Mouse (Mus musculus): ENCODE results near the gene Mafb.

Mafb gene

DNA sequence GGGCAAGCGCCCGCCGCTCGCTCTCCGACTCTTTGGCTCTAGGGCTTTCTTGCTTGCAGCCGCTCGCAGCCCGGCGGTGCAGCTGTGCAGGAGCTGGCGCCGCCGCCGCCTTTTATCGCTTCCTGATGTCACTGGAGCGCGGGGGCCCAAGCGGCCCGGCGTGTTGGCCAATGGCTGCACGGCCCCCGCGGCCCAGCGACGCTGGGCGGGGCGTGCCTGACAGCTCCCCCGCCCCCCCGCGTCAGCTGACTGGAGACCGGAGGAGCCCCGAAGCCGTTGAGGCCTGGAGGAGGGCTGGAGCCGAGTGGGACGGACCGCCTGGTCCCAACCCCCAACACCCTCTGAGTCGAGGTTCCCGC lies at the start of gene Mafb:
TSS of gene Mafb (minus strand) at position 86 of the 359 bp plus-strand sequence.
- DNase-seq = peak; percentile 91 to 98

DNA sequence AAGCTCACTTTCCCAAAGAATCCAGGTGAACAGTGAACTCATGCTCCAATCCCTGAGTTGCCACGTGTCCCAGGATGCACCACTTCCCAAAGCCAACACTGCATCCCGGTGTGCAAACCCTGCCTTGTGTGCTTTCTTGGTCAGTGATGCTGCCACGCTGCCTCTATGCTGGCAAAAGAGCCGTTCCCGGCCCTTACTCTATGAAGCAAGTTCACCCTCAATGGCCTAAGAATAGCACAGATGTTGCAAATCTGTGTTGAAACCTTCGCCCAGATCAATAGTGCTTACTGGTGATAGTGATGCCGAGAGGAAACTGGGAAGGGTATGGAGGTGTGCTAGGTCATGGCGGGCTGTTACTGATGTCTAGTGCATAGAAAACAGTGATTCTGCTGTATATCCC lies 48.3 kb upstream of the Mafb start:
- no peak for DNase-seq

DNA sequence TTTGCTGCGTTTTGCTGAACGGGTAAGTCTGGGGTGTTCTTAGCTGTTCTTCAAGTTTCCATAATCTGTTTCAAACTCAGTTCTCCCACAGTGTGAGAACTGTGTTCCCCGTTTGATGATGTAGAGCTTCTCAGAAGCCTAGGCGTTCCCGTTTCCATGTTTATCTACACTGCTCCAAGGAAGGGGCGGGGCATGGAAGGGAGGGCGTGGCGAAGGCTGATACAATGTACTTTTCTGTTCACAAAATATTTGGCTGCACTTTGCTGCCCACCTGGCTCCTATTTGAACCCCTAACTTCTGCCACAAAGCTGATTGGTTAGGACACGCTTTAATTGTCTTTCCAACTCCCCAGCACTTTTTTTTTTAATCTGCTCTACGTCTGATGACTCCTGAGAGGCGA lies 47.9 kb upstream of the Mafb start:
- DNase-seq = no peak

DNA sequence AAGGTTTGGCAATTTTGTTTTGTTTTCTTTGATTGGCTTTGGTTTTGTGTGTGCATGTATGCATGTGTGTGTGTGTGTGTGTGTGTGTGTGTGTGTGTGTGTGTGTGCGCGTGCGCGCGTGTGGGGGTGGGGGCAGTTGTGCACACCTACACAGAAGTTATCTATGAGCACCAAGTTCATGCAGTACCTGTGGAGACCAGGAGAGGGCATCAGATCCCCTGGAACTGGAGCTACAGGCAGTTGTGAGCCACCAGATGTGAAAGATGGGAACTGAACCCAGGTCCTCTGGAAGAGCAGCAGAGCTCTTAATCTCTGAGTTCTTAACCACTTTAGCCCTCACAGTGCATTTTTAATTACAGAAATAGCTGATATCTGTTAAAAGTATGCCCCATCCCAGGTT lies 47.1 kb upstream of the Mafb start:
- DNase-seq = peak in 1 of 2 experiments; percentile 8

DNA sequence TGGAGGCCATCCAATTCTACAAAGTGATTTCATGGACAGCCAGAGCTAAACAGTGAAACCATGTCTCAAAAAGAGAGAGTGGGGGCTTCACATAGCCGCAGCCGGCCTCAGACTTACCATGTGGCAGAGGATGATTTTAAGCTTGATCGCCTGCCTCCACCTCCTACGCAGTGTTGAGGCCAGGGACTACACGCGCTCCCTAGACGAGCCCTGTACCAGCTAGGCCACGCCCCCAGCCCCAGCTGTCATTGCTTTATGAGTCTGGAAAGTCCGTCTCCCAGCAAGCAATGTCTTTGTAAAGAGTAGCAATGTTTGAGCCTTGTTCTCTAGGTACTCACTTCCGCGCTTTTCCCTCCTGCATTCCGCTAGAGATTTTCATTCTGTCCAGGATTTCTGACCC lies 46.2 kb upstream of the Mafb start:
- DNase-seq = no peak

DNA sequence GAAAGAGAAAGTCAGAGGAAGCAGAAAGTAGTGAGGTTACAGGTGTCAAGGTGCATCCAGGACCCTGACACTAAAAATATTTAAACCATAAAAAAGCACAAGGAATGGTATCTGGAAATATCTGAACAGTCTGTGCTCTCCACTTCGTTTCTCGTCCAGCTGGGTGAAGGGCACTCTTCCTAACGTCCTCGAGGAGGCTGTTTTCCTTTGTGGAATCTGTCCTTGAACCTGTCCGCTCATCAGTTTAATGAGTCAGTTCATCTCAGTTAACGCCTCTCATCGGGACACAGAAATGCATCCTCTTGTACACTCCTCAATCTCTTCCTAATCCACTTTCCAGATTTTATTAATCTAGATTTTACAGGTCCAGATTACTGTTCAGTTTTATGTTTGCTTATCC lies 44.6 kb upstream of the Mafb start:
- DNase-seq = no peak

DNA sequence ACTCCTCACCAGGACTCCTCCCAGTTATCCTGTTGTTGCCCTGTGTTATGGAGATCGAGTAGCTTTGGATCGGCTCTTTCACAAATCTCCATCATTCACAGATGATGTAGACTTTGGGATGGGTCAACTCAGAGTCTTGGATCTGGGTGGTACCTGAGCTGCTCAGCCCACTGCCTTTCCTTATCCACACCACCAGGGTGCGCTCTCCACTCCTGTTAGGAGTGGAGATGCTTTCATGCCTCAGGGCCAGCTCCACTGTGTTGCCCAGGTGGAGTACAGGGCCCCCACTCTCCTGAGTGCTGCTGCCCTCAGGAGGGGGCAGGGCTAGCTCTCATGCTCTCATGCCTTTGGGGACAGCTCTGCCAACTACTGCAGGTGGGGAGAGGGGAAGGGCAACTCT lies 40.9 kb upstream of the Mafb start:
- no peak for DNase-seq

DNA sequence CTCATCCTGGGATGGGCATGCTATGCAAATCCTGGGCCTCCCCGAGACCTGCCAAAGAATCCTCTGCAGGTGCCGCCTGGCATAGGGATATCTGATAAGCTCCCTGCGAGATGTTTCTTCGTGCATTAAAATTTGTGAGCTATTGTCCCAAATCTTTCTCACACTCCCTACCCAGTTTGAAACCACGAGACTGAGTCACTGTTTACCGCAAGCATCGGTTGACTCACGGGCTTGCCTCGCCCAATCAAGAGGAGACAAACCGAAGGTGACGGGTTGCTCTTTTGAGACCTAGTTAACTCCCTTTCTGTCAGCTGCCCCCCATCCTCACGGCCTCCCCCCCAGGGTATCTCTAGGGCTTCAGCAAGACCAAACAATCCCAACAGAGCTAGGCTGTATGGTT lies 30.9 kb upstream of the Mafb start:
- DNase-seq = no peak

DNA sequence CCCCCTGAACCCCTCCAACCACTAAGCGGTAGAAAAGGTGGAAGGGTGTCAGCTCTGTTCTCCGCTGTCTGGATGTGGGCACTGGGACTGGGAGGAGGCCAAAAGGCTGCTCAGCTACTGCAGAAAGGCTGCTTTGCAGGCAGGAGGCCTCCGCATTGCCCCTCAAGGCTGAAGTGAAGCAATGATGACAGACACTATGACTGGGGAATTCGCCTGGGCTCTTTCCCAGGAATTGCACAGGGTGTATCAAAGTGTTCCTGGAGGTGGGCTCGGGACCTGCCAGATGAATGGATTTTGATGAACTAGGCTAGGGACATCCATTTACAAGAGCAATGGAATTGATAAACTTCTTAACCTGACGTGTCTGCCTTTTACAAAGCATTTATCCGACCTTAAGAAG lies 27.9 kb upstream of the Mafb start:
- no peak for DNase-seq

DNA sequence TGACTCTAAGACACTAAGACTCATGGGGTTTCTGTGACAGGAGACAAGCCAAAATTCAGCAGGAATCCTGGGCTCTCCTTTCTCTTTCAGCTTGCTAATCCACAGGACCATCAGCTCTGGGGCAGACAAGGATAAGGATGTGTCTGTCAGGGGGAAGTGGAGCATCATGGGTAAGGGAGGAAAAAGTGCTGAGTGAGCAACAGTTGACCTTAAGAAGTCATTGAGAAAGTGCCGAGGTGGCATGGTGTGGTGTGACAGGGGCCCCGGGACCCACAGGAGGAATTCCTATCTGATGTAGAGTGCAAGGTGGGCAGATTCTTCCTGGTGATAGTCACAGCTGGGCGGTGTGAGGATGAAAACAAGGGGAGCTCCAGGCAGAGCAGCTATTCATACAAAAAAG lies 25.8 kb upstream of the Mafb start:
- DNase-seq = no peak

DNA sequence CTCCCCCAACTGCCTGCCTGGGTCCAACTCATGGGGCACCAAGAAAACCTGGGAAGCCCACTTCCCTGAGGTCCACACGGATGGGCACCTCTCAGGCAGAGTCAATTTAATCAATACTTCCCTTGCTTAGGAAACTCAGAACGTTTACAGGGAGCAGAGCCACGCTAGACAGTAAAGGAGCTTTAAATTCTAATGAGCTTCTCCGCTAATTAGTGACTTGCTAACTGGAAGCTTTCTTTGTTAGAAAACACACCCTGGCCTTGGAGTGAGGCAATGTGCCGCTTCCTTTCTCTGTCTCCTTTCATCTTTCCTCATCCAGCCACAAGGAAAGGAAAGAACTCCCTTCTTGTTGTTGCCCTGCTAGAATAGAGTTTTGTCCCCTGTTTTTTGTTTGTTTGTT lies 21.7 kb upstream of the Mafb start:
- no peak for DNase-seq

DNA sequence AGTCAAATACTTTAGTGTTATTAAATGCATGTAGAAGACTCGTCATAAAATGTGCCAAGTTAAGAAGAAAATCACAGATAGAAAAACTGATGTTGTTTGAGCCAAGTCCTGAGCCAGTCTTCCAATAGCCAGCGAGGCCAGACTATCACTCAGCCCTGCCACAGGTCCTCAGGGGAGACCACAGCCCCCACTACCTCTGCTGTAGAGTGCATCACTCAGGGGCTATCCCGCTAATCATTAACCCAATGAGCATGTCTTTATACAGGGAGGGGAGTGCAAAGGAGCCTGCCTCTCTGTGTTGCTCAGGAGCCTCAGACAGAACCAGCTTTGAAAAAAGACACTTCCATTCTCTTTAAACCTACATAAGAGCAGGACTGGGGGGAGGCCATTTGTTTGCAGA lies 16.6 kb upstream of the Mafb start:
- DNase-seq = no peak

DNA sequence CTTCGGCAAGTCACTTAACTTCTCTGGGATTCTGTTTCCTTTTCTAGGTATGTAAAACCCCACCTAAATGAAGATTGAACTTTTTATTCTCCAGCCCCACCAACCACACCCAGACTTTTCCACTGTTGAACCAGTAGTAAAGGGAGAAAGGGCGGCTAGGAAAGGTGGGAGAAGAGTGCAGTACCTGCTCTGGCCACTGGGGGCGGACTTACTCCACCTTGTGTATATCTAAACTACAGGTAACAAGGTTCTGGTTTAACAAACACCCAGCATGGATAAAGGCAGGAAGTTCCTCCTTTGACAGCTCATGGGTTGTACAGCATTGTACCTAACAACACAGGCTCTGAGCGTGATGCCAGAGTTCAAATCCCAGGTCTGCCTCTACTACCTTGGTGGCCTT lies 11.4 kb upstream of the Mafb start:
- DNase-seq = peak in 1 of 2 experiments; percentile 40

DNA sequence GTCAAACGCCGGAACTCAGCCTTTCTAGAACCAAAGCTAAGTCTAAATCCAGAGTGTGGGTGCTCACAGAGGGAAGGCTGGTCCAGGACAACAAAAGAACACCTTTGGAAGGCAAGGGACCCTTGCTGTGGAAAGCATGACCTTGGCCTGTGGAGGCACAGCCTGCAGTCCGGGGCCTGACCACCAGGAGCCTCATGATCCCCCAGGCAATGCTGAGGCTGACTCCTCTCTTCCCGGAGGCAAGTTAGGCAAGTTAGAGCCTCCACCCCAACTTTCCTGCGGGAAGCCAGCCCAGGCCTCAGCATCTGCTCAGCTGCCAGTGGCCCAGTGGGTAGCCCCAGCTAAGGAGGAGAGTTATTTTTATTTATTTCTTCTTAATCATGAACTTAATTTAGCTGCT lies 9.4 kb upstream of the Mafb start:
- no peak for DNase-seq

DNA sequence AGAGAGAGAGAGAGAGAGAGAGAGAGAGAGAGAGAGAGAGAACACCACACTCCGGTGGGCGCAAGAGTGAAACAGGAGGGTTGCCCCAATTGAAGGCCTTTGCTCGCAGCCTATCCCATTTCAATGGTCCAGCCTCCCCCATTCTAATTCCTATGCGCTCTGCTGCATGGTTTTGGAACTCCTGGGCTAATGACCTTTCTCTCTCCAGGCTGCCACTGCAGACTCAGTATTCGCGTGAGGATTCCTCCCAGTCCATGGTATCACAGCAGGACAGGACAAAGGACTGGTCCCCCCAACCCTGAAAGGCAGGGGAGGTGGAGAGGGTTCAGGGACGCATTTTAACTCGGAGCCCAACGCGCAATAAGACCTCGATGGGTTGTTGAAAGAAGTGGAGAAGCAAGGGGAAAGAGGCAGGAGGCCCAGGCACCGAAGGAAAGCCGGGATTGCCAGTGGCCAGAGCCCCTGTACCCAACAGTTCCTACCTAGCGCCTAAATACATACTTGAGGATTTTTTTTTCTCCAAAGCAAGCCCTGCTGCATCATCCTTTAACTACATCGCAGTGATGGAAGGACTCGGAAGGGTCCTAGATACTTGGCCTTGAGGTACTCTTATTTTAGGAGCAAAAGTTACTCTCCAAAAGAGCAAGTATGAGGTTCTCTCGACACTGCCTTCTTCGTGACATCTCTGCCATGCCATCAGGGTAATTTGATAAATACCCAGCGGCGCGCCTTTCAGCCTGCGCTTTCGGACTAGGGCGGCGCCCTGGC lies 3.0 kb upstream of the Mafb start:
- no peak for DNase-seq

DNA sequence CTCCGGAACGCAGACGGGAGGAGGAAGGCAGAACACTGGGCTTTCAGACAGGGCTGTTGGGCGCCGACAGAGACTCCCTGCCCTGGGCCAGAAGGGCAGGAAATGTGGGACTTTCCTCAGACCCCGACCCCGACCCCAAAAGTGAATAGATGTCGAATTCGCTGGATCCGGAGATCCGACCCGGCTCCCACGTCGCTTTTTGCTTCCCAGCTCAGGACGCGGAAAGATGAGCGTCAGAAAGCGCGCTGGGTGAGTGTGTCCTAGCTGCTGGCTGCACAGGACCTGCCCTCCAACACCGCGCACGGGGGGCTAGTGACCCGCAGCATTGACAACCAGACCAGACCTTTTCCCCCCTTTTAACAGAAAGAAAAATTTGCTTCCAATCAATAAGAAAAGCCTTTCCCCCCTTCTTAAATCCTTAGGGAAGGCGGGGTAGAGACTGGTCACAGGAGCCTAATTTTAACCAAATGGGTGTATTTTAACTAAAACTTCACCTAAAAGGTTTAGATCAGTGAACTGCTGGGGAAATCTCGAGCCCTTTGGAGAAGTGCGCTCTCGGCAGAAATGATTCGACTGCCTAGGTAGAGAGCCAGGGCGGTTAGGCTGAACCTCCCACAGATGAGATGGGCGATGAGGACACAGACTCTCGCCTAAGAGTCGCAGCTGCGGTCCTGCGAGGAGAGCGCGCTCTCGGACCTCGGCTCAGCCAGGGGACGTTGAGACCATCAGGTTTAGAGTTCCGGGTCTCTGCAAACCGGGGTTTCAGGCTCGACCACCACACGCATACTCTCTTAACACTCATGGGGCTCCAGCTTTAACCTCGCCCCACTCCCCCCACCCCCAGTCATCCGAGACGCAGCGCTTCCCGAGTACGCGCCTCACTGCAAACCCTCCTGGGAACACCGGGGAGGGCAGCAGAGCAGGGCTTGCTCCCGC lies 1.8 kb upstream of the Mafb start:
- DNase-seq = no peak

DNA sequence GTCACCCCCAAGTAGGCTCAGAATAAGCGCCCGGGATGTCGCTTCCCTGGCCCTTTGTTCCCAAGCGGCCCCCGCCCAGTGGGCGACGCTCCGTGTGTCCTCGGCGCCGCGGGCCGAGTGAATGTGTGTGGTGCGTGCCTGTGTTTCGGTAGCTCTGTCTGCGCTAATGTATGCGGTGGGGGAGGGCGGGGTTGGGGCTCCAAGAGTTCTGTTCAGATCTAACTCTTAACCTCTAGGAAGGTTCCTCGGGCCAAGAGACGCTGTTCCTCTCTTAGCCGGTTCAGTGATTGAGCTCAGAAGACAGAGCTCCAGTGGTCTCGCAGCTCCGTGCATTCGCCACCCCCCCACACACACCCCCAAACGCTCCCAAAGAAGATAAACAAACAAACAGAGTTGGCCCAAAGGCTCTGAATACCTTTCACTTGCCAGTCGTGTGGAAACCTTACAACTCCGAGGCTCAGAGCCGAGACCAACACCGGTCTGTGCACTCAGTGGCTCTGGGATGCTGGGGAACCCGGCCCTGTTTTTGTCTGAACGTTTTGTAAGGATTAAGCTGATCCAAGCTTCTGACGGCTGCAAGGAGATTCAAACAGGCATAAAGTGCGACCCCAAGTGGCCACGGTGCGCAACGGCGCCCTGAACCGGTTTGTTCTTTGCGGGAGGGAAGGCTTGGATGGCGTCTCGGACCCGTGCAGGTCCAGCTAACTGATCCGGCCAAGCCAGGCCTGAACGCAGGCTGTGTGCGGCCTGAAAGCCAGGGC lies 763 bp upstream of the Mafb start:
- peak; percentile 87 to 92 for DNase-seq

DNA sequence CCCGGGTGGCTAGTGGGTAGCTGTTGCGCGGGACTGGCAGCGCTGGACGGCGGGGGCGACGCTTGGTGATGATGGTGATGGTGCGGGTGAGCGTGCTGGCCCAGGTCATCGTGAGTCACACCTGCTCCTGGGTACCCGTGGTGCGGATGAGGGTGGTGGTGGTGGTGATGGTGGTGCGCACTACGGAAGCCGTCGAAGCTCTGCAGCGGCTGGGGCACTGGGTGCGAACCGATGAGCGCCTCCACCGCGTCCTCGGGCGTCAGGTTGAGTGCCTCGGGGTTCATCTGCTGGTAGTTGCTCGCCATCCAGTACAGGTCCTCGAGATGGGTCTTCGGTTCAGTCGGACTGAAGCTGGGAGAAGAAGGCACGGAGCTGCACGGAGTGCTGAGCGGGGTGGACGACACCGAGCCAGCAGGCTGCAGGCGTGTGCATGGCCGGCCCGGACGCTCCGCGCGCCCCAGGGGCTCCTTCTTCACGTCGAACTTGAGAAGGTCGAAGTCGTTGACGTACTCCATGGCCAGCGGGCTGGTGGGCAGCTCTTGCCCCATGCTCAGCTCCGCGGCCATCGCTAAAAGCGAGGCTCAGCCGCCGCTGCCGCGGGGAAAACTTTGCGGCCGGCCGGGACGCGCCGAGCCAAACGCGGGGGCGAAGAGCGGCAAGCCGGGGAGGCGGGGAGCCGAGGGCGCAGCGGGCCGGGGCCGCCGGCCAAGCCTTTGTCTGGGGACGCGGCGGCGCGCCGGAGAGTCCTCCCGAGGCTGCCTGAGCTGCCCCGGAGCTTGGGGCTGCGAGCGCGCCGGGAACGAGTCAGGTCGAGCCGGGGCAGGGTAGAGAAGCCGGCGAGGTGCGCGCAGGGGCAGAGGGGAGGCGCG lies 520 bp downstream of the Mafb start:
- DNase-seq = no peak

DNA sequence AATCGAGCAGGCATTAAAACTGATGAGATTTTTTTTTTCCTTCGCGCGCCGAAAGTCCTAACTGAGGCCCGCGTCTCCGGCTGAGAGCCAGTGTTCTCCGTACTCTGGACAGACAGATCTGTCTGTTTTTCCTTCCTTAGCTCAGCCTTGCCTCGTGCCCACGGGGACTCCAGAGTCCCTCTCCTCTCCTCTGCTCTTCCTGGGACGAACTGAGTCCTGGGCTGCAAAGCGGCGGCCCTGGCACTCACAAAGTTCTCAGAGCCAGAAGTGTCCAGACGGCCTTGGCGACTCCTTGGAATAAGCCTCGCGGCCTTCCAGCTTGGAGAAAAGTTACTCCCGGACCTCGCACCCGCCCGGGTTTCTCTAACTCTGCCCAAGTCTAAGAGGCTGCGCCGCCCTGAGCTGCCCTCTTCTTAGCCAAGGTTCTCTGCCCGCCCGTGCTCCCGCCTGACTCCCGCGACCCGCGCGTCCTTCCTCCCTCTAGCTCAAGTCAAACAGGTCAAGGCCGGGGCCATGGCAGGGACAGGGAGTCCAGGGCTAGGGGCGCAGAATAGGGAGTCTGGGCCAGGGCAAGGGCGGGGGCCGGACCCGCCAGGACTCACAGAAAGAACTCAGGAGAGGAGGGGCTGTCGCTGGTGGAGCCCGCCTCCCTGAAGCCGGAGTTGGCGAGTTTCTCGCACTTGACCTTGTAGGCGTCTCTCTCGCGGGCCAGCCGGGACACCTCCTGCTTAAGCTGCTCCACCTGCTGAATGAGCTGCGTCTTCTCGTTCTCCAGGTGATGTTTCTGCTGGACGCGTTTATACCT lies 1.6 kb downstream of the Mafb start:
- DNase-seq = peak; percentile 34 to 47

DNA sequence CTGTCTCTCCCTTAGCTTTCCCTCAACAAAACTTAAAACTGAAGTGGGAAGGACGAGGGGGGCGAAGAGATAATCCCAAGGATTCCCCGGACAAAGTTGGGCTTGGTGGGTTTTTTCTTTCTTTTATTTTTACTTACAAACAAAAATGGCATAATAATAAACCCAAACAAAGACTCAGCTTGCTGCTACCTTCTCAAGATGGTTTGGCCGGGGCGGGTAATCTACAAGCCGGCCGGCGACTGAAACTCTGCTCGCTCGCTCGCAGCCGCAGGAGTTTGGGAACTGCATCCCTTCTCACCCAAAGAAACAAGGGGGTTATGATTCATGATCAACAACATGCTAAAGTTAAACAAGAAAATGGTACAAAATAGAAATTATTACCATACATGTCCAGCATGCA lies 2.2 kb downstream of the Mafb start:
- no peak for DNase-seq

DNA sequence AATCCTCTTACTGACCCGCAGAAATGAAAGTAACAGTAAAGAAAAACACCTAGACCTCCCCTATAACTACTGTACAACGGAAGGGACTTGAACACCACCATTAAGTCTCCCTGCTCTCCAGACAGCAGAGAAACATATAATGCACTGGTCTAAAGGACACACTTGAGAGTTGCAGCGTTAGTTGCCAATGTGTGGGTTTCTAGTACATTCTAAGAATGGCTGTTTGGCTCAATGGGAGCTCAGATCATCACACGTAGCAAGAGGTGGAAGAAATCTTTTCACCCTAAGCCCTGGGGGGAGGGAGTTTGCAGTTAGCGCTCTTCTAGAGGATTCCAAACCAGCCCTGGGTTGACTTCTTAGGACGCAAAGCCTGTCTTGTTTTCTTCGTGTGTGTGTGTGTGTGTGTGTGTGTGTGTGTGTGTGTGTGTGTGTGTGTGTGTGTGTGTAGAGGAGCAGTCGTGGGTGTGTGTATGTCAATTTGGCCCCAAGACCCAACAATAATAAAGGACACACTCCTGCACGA lies 2.7 kb downstream of the Mafb start:
- no peak for DNase-seq

Data from lung, postnatal 4 days (tissue).